Mouse (Mus musculus) liver, embryonic 14.5 days (tissue): ENCODE measurements at regions not wholly inside any gene's neighbourhood (a gene's known extent, or its start where the extent isn't known, plus 50 kb on each side); places are given as distances from the start of the nearest gene placed in this dataset.

ENCODE experiments used
- CTCF ChIP-seq: IDR thresholded peaks from 2 replicates; pipeline ENCODE4 v1.5.1; 2016; ENCODE audit warnings: antibody characterized with exemption, low read depth, control low read depth
- EP300 ChIP-seq: IDR thresholded peaks from 2 replicates; pipeline ENCODE4 v1.6.1; 2016; ENCODE audit warnings: antibody characterized with exemption, low read depth

- TF ChIP-seq CTCF (no peak), EP300 (no peak)
Measured at GRCm38 (mm10) chr13:43887284-43887683, 102.7 kb downstream of the Cd83 start.
